Mouse (Mus musculus) ES-E14 (cell line): ENCODE results near the gene Foxn3. TPM values are rescaled to one million over a fixed set of nuclear protein-coding genes. Genes with fewer than 3 reads are reported as not detected.

Source experiments
- DNase-seq: peaks from one replicate; pipeline ENCODE4 v3.0.0-alpha.2; 2013; ENCODE audit warnings: low read depth, low spot score
- H3K27ac ChIP-seq: 2 replicates; pipeline ENCODE4 v1.5.1; 2012; ENCODE audit warnings: low read depth, mild to moderate bottlenecking, low read length, moderate library complexity, mixed read lengths; ENCODE audit not compliant: poor library complexity, insufficient read depth, severe bottlenecking
- H3K36me3 ChIP-seq: 2 replicates; pipeline ENCODE4 v1.6.1; 2012; ENCODE audit warnings: mild to moderate bottlenecking, low read length, moderate library complexity, mixed read lengths; ENCODE audit not compliant: control insufficient read depth, poor library complexity, insufficient read depth, severe bottlenecking
- H3K4me1 ChIP-seq, 2 experiments: fragments of 150-350 bp in 1 of 2; sonication (generic) in 1 of 2; 2 replicates each; pipeline ENCODE4 v1.6.1; 2012; ENCODE audit warnings: low read length in 2 of 2, mild to moderate bottlenecking in 1 of 2, mixed read lengths in 1 of 2; ENCODE audit not compliant: control insufficient read depth in 2 of 2, insufficient read depth in 2 of 2, poor library complexity in 1 of 2
- H3K4me3 ChIP-seq, 2 experiments: fragments of 150-350 bp in 1 of 2; sonication (generic) in 1 of 2; 2 replicates each; pipeline ENCODE4 v1.5.1; 2012; ENCODE audit warnings: low read length in 2 of 2, low read depth in 1 of 2, mild to moderate bottlenecking in 1 of 2, mixed read lengths in 1 of 2; ENCODE audit not compliant: insufficient read depth in 1 of 2, poor library complexity in 1 of 2, severe bottlenecking in 1 of 2
- H3K9ac ChIP-seq: 2 replicates; pipeline ENCODE4 v1.6.1; 2012; ENCODE audit warnings: low read depth, mild to moderate bottlenecking, low read length, mixed read lengths; ENCODE audit not compliant: poor library complexity, insufficient read depth, severe bottlenecking
- H3K9me3 ChIP-seq: fragments of 150-350 bp; sonication (generic); 2 replicates; pipeline ENCODE4 v1.6.1; 2012; ENCODE audit warnings: low read depth, mild to moderate bottlenecking, low read length; ENCODE audit not compliant: control insufficient read depth, insufficient read depth
- CHD2 ChIP-seq: IDR thresholded peaks from 2 replicates; pipeline ENCODE4 v1.6.1; 2014; ENCODE audit warnings: mild to moderate bottlenecking, low read depth, low read length, inconsistent platforms
- HCFC1 ChIP-seq: IDR thresholded peaks from 2 replicates; pipeline ENCODE4 v1.6.1; 2012; ENCODE audit warnings: low read length, inconsistent platforms, borderline replicate concordance; ENCODE audit not compliant: insufficient read depth
- MAFK ChIP-seq: IDR thresholded peaks from 2 replicates; pipeline ENCODE4 v1.6.1; 2014; ENCODE audit warnings: mild to moderate bottlenecking, low read depth, low read length, inconsistent platforms; ENCODE audit not compliant: insufficient read depth
- ZC3H11A ChIP-seq: IDR thresholded peaks from 2 replicates; pipeline ENCODE4 v1.6.1; 2012; ENCODE audit warnings: low read depth, mild to moderate bottlenecking, inconsistent platforms, low read length, borderline replicate concordance
- ZNF384 ChIP-seq: IDR thresholded peaks from 2 replicates; pipeline ENCODE4 v1.6.1; 2012; ENCODE audit warnings: low read depth, low read length, inconsistent platforms
- in situ Hi-C, 2 experiments: fragments of 600-800 bp; cut with MboI; formaldehyde crosslinking; loops; one replicate each; pipeline ENCODE4 v1.15.1; 2025; ENCODE audit warnings: low sequenced_read_pairs in 2 of 2, inconsistent platforms in 1 of 2; ENCODE audit not compliant: unreplicated experiment in 2 of 2
- total RNA-seq: library from RNA; depleted of rRNA; stranded (reverse); fragments of 300-350 nt; gene quantifications from 2 replicates; pipeline ENCODE4 v1.2.3, GENCODE M21; 2012

Gene Foxn3
- total RNA-seq, 1 experiment = 34.6 TPM

GRCm38 (mm10) chr12:99498189-99498977 lies 65.0 kb downstream of the Foxn3 start:
- no peak overlapping the region for H3K9ac ChIP-seq
- H3K9me3 ChIP-seq = no peaks in the 10 kb centered on the region
- DNase-seq = no peak
- TF ChIP-seq MAFK = no peak
- no peak for TF ChIP-seq HCFC1
- no peak for TF ChIP-seq CHD2
- TF ChIP-seq ZC3H11A = no peak
- no peak for TF ChIP-seq ZNF384
- peaks cover 0 to 4% of the 10 kb centered on the region in 2 experiments; a peak in 2 of 4 replicates for H3K4me1 ChIP-seq
- in situ Hi-C loops = no loop called here
- no peak overlapping the region for H3K27ac ChIP-seq
- H3K36me3 ChIP-seq = no peaks in the 10 kb centered on the region
- no peak overlapping the region for H3K4me3 ChIP-seq

DNA sequence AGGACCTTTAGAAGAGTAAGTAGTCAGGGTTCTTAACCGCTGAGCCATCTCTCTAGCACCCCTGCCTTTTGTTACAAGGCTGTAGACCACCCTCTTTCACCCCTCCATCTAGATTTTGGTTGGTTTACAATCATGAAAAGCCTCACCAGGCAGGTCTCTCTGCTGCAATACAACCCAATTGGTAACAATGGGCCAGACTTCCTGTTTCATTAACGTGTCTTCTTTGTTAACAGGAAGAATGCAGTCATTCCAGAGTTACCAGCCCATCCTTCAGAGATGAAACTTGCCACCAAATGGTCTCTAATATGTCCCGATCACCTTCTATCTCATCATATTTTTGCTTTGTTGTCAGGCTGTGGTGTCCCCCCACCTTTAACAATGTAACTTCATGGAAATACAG lies 66.4 kb downstream of the Foxn3 start:
- peaks cover 0 to 4% of the 10 kb centered on the region in 2 experiments; a peak in 2 of 4 replicates for H3K4me1 ChIP-seq
- H3K4me3 ChIP-seq = no peak overlapping the region
- no peak for DNase-seq
- TF ChIP-seq HCFC1 = no peak
- in situ Hi-C loops = no loop called here
- no peaks in the 10 kb centered on the region for H3K36me3 ChIP-seq
- no peak overlapping the region for H3K9ac ChIP-seq
- no peaks in the 10 kb centered on the region for H3K9me3 ChIP-seq
- H3K27ac ChIP-seq = no peak overlapping the region

DNA sequence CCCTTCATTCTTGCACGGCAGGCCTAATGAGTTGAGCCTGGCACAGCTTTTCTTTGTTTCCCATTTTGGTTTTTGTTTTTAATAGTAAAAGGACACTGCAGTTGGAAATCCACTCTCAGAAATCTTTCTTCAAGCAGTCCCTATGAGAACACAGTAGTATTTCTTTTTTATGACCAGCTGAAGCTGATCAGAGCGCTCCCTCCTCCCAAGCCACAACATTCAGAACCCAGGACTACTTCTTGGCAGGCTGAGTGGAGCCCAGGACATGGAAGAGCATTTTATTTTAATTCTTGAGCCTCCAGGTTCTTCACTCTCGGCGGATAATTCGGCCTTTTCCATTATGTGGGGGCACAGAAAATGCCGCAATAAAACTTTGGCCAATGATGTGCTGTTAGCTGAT lies 73.2 kb downstream of the Foxn3 start:
- in situ Hi-C loops = no loop called here
- no peak overlapping the region for H3K9ac ChIP-seq
- no peak overlapping the region for H3K27ac ChIP-seq
- H3K4me1 ChIP-seq = no peaks in the 10 kb centered on the region
- H3K4me3 ChIP-seq = no peak overlapping the region
- H3K36me3 ChIP-seq = no peaks in the 10 kb centered on the region
- DNase-seq = no peak
- H3K9me3 ChIP-seq = no peaks in the 10 kb centered on the region
- TF ChIP-seq MAFK = no peak
- no peak for TF ChIP-seq HCFC1
- TF ChIP-seq CHD2 = no peak
- no peak for TF ChIP-seq ZNF384
- TF ChIP-seq ZC3H11A = no peak

- Histone ChIP-seq H3K36me3 (no peaks in the 10 kb centered on the region), H3K9ac (no peak overlapping the region), H3K9me3 (no peaks in the 10 kb centered on the region), H3K4me1 (no peaks in the 10 kb centered on the region), H3K4me3 (no peak overlapping the region), H3K27ac (no peak overlapping the region)
- no peak for DNase-seq
- in situ Hi-C loops = no loop called here
- TF ChIP-seq MAFK (no peak), ZNF384 (no peak), HCFC1 (no peak), ZC3H11A (no peak), CHD2 (no peak)
Observed at GRCm38 (mm10) chr12:99489001-99489592, 74.3 kb downstream of the Foxn3 start.

GRCm38 (mm10) chr12:99480372-99480771 lies 83.0 kb downstream of the Foxn3 start:
- Histone ChIP-seq H3K36me3 (no peaks in the 10 kb centered on the region), H3K27ac (no peak overlapping the region), H3K9me3 (no peaks in the 10 kb centered on the region), H3K4me3 (no peak overlapping the region), H3K9ac (no peak overlapping the region), H3K4me1 (no peaks in the 10 kb centered on the region)
- TF ChIP-seq CHD2 = no peak
- no peak for TF ChIP-seq MAFK
- no peak for TF ChIP-seq ZNF384
- no peak for TF ChIP-seq HCFC1
- no peak for TF ChIP-seq ZC3H11A
- in situ Hi-C loops = no loop called here
- DNase-seq = no peak
